Mouse (Mus musculus): Measurements from ENCODE around the gene Pacsin1.

DNA sequence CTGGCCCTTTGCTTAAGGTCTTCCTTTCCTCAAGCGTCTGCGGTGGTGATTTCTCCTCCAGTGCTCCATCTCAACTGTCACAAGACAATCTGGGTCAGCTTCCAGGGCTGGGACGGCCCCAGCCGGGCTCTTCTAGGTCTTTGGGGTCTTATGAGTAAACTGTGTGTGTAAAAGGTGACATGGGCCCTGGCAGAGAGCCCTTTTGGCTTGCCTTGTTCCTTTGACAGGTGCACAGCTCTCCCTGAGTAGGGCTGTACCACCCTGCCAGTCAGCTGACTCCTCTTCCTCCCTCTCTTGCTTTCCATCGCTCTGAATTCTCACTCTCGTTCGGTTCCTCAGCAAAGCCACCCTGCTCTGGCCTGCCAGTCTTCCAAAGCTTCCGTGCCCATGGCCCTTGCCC lies 1.8 kb downstream of the Pacsin1 start:
- no peak for TF ChIP-seq POLR2A (IDR thresholded peaks at IDR 0.05; ENCODE audit: low read depth, low read length)
- TF ChIP-seq CTCF (conservative IDR thresholded peaks at IDR 0.05; ENCODE audit: insufficient read depth, insufficient read length, low read depth, low read length), result no peak
